Mouse (Mus musculus): Measurements from ENCODE around the gene Cfap43. TPM values are rescaled to one million over a fixed set of nuclear protein-coding genes. Genes with fewer than 3 reads are reported as not detected.

Cfap43 gene
- polyA plus RNA-seq, 1 experiment from 2014 or later: 1.4 TPM

DNA sequence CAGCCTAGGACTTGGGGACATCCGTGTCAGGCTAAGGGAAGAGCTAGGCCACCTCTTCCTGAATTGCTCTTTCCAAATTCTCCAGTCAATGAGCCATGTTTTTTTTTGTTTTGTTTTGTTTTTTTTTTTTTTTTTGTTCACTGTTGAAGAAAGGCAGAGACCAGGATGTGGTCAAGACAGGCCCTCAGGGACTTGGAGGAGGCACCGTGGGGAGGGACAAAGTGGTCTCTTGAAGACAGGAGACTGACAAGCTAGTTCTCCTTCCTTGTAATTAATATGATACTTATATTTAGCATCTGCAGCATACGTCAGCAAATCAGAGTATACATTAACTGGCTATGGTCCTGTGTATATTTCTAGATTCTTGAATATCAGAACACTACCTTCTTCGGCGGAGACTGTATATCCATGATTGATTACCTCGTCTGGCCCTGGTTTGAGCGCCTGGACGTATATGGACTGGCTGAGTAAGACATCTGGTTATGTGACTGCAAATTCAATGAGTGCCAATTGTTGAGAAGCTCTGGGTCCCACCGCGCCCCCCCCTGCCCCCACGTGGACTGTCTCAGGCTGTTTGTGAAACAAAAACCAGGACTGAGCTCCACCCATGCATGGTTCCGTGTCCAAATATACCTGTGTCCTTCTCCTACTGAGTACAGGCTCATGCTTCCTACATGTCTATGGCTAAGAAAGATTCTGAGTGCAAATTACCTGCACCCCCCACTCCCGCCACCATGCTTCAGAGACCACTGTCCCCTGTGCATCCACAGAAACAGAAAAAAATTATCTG, 34.6 kb downstream of the Cfap43 start:
- WGBS: 85% methylated on average over 13 of the region's 13 CpGs
- Histone ChIP-seq H3K4me1 (ENCODE audit: control insufficient read depth, insufficient read depth, low read length) (no peaks in the 10 kb centered on the region), H3K27ac (ENCODE audit: low read depth, low read length) (no peak overlapping the region), H3K36me3 (ENCODE audit: control insufficient read depth, insufficient read depth, low read length) (no peaks in the 10 kb centered on the region), H3K27me3 (replicated peaks; ENCODE audit: control insufficient read depth, insufficient read depth, low read length) (no peaks in the 10 kb centered on the region), H3K9me3 (replicated peaks; ENCODE audit: control insufficient read depth, low read length) (no peaks in the 10 kb centered on the region), H3K4me3 (ENCODE audit: low read depth, low read length) (no peak overlapping the region), H3K9ac (ENCODE audit: low read length) (no peak overlapping the region), H3K4me2 (ENCODE audit: low read length) (no peak overlapping the region)
- no peak for DNase-seq (ENCODE audit: low spot score)
- no peak for ATAC-seq

DNA sequence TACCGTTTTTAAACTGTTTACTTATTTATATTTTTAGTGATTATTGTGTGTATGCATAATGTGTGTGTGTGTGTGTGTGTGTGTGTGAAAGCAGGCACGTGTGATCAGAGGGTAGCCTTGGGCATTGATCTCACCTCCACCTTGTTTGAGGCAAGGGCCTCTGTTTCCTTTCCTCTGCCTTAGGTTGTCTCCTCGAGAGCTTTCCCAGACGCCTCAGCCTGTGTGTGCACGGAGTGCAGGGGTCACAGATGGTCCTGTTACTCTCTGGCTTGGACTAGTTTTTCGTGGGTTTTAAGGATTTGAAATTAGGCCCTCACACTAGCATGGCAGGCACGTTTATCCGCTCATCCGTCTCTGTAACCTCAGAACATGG, 36.2 kb downstream of the Cfap43 start:
- no peaks in the 10 kb centered on the region for H3K9me3 ChIP-seq (replicated peaks; ENCODE audit: control insufficient read depth, low read length)
- no peaks in the 10 kb centered on the region for H3K4me1 ChIP-seq (ENCODE audit: control insufficient read depth, insufficient read depth, low read length)
- H3K36me3 ChIP-seq (ENCODE audit: control insufficient read depth, insufficient read depth, low read length): no peaks in the 10 kb centered on the region
- H3K4me2 ChIP-seq (ENCODE audit: low read length): no peak overlapping the region
- H3K4me3 ChIP-seq (ENCODE audit: low read depth, low read length): no peak overlapping the region
- no peaks in the 10 kb centered on the region for H3K27me3 ChIP-seq (replicated peaks; ENCODE audit: control insufficient read depth, insufficient read depth, low read length)
- 69% methylated on average over 9 of the region's 9 CpGs for WGBS
- DNase-seq (ENCODE audit: low spot score): no peak
- no peak overlapping the region for H3K9ac ChIP-seq (ENCODE audit: low read length)
- no peak overlapping the region for H3K27ac ChIP-seq (ENCODE audit: low read depth, low read length)
- ATAC-seq: peak; percentile 60

DNA sequence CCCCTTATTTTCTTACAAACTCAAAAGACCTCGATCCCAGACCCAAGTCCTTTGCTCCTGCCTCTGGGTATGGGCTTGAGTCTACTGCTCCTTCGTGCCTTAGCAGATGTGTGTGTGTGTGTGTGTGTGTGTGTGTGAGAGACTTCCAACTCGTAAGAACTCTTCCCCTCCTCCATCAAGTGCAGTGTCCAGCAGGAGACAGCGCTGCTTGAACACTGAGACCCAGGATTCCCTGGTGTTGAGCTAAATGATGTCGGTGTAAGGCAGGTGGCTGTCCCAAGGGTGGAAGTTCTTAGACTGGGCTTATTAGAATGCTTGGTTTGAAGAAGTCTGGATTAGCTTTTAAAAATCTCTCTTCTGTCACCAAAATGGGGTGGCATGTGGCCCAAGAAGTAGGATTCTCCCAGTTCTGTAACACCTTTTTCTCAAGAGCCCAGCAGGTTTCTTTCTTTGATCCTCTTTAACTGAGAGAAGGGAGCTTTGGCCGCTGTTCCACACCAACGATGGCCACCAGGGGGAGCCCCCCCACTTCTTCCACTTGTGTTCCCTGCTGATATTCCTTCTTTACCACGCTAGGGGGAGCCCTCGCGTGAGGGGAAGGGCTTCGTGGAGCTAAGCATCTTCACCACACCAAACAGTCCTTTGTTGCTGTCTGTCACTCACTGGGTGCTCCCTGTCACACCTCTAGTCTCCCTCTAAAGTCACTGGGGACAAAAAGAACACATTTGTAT, 36.8 kb downstream of the Cfap43 start:
- no peak overlapping the region for H3K9ac ChIP-seq (ENCODE audit: low read length)
- H3K4me1 ChIP-seq (ENCODE audit: control insufficient read depth, insufficient read depth, low read length): no peaks in the 10 kb centered on the region
- ATAC-seq (peak; percentile 88), DNase-seq (ENCODE audit: low spot score) (peak; percentile 93)
- no peaks in the 10 kb centered on the region for H3K9me3 ChIP-seq (replicated peaks; ENCODE audit: control insufficient read depth, low read length)
- H3K4me3 ChIP-seq (ENCODE audit: low read depth, low read length): no peak overlapping the region
- H3K4me2 ChIP-seq (ENCODE audit: low read length): no peak overlapping the region
- H3K36me3 ChIP-seq (ENCODE audit: control insufficient read depth, insufficient read depth, low read length): no peaks in the 10 kb centered on the region
- 28% methylated on average over 11 of the region's 11 CpGs for WGBS
- H3K27ac ChIP-seq (ENCODE audit: low read depth, low read length): no peak overlapping the region
- no peaks in the 10 kb centered on the region for H3K27me3 ChIP-seq (replicated peaks; ENCODE audit: control insufficient read depth, insufficient read depth, low read length)

DNA sequence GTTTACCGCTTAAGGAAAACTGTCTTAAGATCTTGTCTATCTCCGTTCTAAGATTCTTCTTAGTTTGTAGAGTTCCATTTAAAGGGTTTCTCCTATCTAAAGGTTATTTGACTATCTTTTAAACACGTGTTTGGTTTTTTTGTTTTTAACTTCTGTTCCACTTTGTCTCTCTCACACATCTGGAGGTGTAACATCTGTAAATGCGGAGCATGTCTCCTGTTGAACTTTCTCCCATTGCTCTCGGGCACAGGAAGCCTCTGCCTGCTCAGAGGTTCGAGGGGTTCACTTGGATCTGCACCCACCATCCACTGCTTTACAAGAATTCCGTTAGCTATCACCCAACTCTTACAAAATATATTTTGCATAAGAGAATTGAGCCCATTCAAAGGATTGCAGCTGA, 37.5 kb downstream of the Cfap43 start:
- DNase-seq (ENCODE audit: low spot score) (no peak), ATAC-seq (no peak)
- WGBS: 83% methylated on average over 7 of the region's 7 CpGs
- H3K9me3 ChIP-seq (replicated peaks; ENCODE audit: control insufficient read depth, low read length): no peaks in the 10 kb centered on the region
- no peaks in the 10 kb centered on the region for H3K27me3 ChIP-seq (replicated peaks; ENCODE audit: control insufficient read depth, insufficient read depth, low read length)
- no peak overlapping the region for H3K4me2 ChIP-seq (ENCODE audit: low read length)
- no peaks in the 10 kb centered on the region for H3K36me3 ChIP-seq (ENCODE audit: control insufficient read depth, insufficient read depth, low read length)
- no peak overlapping the region for H3K9ac ChIP-seq (ENCODE audit: low read length)
- no peak overlapping the region for H3K27ac ChIP-seq (ENCODE audit: low read depth, low read length)
- no peak overlapping the region for H3K4me3 ChIP-seq (ENCODE audit: low read depth, low read length)
- H3K4me1 ChIP-seq (ENCODE audit: control insufficient read depth, insufficient read depth, low read length): no peaks in the 10 kb centered on the region

DNA sequence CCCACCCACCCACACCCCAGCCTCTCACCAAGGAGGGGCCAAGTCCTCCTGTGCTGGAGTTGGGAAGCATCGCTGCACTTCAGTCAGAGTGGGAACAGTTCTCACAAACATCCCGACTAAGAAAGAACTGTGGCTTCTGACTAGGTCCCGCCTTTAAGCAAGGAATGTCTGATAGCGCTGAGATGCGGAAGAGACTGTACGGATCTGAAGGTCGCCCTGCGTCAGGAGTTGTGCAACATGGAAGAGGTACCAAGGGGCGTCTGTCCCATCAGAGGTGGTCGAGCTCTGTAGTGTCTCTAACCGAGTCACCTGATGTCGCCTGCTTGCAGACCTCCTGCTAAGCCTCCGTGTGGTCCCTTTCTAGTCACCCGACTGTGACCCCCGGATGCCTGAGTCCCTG, 42.8 kb downstream of the Cfap43 start:
- Histone ChIP-seq H3K27me3 (replicated peaks; ENCODE audit: control insufficient read depth, insufficient read depth, low read length) (no peaks in the 10 kb centered on the region), H3K36me3 (ENCODE audit: control insufficient read depth, insufficient read depth, low read length) (no peaks in the 10 kb centered on the region), H3K4me3 (ENCODE audit: low read depth, low read length) (no peak overlapping the region), H3K9ac (ENCODE audit: low read length) (no peak overlapping the region), H3K27ac (ENCODE audit: low read depth, low read length) (no peak overlapping the region), H3K4me1 (ENCODE audit: control insufficient read depth, insufficient read depth, low read length) (no peaks in the 10 kb centered on the region), H3K4me2 (ENCODE audit: low read length) (no peak overlapping the region), H3K9me3 (replicated peaks; ENCODE audit: control insufficient read depth, low read length) (no peaks in the 10 kb centered on the region)
- whole genome bisulfite sequencing: 84% methylated on average over 15 of the region's 15 CpGs
- no peak for DNase-seq (ENCODE audit: low spot score)
- no peak for ATAC-seq

DNA sequence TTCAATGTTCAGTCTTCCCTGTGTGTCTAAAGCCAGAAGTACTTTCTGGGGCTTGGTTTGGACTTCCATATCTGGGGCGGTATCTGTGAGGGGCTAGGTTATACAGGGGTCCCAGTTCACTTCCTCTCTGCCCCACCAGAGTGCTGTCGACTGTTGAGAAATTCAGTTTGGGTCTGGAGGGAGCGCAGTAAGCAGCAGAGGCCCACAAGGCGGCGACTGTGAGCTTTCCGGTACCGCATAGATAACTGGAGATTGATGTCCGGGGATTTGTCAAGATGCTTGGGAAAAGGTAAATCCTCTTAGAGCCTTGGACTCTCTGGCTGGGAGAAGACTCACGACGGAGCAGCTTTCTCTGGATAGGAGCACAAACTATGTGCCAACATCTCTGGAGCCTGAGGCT, 47.6 kb downstream of the Cfap43 start:
- no peaks in the 10 kb centered on the region for H3K36me3 ChIP-seq (ENCODE audit: control insufficient read depth, insufficient read depth, low read length)
- H3K9ac ChIP-seq (ENCODE audit: low read length): no peak overlapping the region
- no peaks in the 10 kb centered on the region for H3K4me1 ChIP-seq (ENCODE audit: control insufficient read depth, insufficient read depth, low read length)
- H3K27me3 ChIP-seq (replicated peaks; ENCODE audit: control insufficient read depth, insufficient read depth, low read length): no peaks in the 10 kb centered on the region
- DNase-seq (ENCODE audit: low spot score): no peak
- no peak for ATAC-seq
- 26% methylated on average over 10 of the region's 10 CpGs for WGBS
- H3K27ac ChIP-seq (ENCODE audit: low read depth, low read length): no peak overlapping the region
- no peak overlapping the region for H3K4me3 ChIP-seq (ENCODE audit: low read depth, low read length)
- H3K4me2 ChIP-seq (ENCODE audit: low read length): no peak overlapping the region
- no peaks in the 10 kb centered on the region for H3K9me3 ChIP-seq (replicated peaks; ENCODE audit: control insufficient read depth, low read length)

DNA sequence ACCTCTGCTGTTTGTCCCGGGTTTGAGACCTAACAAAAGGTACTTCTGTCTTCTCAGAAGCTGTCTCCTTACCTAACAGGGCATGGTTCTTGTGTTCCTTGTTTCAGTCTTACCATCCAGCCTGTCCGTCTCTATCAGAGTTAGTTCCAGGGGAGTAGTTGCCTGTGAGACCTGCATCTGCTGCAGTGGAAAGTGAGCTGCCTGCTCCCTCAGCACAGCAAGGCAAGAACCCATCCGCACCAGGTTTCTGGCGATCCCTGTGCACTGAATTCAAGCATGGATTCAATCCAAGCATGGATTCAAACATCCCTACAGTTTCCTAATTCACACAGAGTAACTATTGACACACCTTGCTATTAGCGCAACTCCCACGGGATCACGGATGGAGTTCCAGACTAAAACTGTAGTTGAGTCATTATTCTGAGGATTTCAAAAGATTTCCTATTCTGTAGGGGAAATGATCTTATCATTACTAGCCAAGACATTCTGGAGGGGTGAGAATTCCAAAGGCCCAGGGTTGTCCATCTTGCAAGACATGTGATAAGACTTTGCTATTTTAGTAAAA, 48.9 kb downstream of the Cfap43 start:
- Histone ChIP-seq H3K27ac (ENCODE audit: low read depth, low read length) (no peak overlapping the region), H3K4me3 (ENCODE audit: low read depth, low read length) (no peak overlapping the region), H3K4me2 (ENCODE audit: low read length) (no peak overlapping the region), H3K9ac (ENCODE audit: low read length) (no peak overlapping the region), H3K36me3 (ENCODE audit: control insufficient read depth, insufficient read depth, low read length) (no peaks in the 10 kb centered on the region), H3K4me1 (ENCODE audit: control insufficient read depth, insufficient read depth, low read length) (no peaks in the 10 kb centered on the region), H3K27me3 (replicated peaks; ENCODE audit: control insufficient read depth, insufficient read depth, low read length) (no peaks in the 10 kb centered on the region), H3K9me3 (replicated peaks; ENCODE audit: control insufficient read depth, low read length) (no peaks in the 10 kb centered on the region)
- ATAC-seq: no peak
- WGBS: 79% methylated on average over 7 of the region's 7 CpGs
- DNase-seq (ENCODE audit: low spot score): no peak

DNA sequence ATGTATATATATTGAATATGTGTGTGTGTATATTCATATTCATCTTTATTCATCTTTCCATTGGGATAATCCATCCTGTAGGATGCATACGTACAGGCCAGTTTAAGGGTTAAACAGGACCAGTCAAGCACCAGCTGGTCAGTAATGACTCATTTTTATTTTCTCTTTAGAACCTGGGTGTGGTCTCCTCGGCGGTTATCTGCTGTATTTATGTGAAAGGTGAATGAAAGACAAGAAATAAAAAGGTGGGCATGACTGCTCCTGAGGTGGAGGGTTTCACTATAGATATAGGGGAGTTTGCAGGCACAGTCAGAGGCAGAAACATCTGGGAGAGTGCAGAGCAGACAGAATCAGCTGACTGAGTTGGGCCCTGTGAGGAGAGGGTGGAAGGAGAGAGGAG, 49.6 kb downstream of the Cfap43 start:
- no peaks in the 10 kb centered on the region for H3K27me3 ChIP-seq (replicated peaks; ENCODE audit: control insufficient read depth, insufficient read depth, low read length)
- H3K27ac ChIP-seq (ENCODE audit: low read depth, low read length): no peak overlapping the region
- no peak overlapping the region for H3K9ac ChIP-seq (ENCODE audit: low read length)
- no peaks in the 10 kb centered on the region for H3K36me3 ChIP-seq (ENCODE audit: control insufficient read depth, insufficient read depth, low read length)
- DNase-seq (ENCODE audit: low spot score) (no peak), ATAC-seq (no peak)
- 72% methylated on average over 3 of the region's 3 CpGs for WGBS
- 0 out of 2 replicates have a peak, but pooled peaks cover 4% of the 10 kb centered on the region for H3K4me1 ChIP-seq (ENCODE audit: control insufficient read depth, insufficient read depth, low read length)
- no peak overlapping the region for H3K4me2 ChIP-seq (ENCODE audit: low read length)
- H3K9me3 ChIP-seq (replicated peaks; ENCODE audit: control insufficient read depth, low read length): no peaks in the 10 kb centered on the region
- H3K4me3 ChIP-seq (ENCODE audit: low read depth, low read length): no peak overlapping the region

DNA sequence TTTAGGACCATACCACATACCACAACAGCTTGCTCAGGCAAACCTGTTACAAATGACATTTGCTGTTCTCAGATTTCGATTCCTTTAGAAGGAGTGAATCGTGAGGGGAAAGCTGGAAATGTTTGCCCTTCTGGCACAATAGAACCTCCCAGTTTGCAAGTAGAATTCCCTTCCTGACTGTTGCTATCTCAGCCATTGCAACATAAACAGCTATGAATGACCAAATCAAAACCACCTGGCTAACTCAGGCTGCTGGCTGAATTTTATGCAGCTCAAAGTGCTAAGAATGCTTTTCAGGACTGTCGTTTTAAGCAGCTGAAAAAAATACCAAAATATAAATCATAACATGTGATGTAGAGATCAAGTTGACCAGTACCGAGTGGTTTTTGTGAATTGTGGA, 50.1 kb downstream of the Cfap43 start:
- 0 out of 2 replicates have a peak, but pooled peaks cover 4% of the 10 kb centered on the region for H3K4me1 ChIP-seq (ENCODE audit: control insufficient read depth, insufficient read depth, low read length)
- no peaks in the 10 kb centered on the region for H3K36me3 ChIP-seq (ENCODE audit: control insufficient read depth, insufficient read depth, low read length)
- H3K9ac ChIP-seq (ENCODE audit: low read length): no peak overlapping the region
- no peaks in the 10 kb centered on the region for H3K27me3 ChIP-seq (replicated peaks; ENCODE audit: control insufficient read depth, insufficient read depth, low read length)
- WGBS: 80% methylated on average over 4 of the region's 4 CpGs
- H3K4me3 ChIP-seq (ENCODE audit: low read depth, low read length): no peak overlapping the region
- DNase-seq (ENCODE audit: low spot score) (no peak), ATAC-seq (no peak)
- H3K27ac ChIP-seq (ENCODE audit: low read depth, low read length): no peak overlapping the region
- H3K9me3 ChIP-seq (replicated peaks; ENCODE audit: control insufficient read depth, low read length): no peaks in the 10 kb centered on the region
- no peak overlapping the region for H3K4me2 ChIP-seq (ENCODE audit: low read length)

Measured in forebrain, embryonic 14.5 days (tissue).